Mouse (Mus musculus) cortical plate, adult 2 months (tissue): ENCODE data around the gene Cftr.

ENCODE experiments used
- CTCF ChIP-seq: fragments of 200-500 bp; IDR thresholded peaks from 2 replicates; pipeline ENCODE4 v1.5.1; 2011; ENCODE audit warnings: mild to moderate bottlenecking, control low read depth, low read length; ENCODE audit not compliant: insufficient read depth; ENCODE audit errors: extremely low read depth
- POLR2A ChIP-seq: fragments of 200-500 bp; IDR thresholded peaks from 2 replicates; pipeline ENCODE4 v1.6.1; 2011; ENCODE audit warnings: mild to moderate bottlenecking, low read length, control low read depth; ENCODE audit not compliant: insufficient read depth; ENCODE audit errors: extremely low read depth

DNA sequence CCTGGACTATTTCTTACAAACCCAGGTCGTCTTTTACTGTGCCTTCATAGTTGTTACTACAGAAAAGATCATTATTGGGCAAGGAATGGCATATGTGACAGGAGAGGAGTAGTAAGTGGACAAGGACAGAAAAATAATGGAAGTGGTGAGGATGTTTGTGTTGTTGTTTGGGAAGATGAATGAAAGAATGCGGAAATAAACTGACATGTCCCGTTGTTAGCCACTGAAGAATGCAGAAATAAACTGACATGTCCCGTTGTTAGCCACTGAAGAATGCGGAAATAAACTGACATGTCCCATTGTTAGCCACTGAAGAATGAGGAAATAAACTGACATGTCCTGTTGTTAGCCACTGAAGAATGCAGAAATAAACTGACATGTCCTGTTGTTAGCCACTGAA lies 84.1 kb downstream of the Cftr start:
- no peak for TF ChIP-seq POLR2A
- TF ChIP-seq CTCF, result no peak
